Mouse (Mus musculus) testis, postnatal 14 days (tissue): ENCODE measurements around the gene Gls.

Source experiments
- DNase-seq: peaks from one replicate; pipeline ENCODE4 v3.0.0; 2021; ENCODE audit warnings: low spot score

Gene Gls

DNA sequence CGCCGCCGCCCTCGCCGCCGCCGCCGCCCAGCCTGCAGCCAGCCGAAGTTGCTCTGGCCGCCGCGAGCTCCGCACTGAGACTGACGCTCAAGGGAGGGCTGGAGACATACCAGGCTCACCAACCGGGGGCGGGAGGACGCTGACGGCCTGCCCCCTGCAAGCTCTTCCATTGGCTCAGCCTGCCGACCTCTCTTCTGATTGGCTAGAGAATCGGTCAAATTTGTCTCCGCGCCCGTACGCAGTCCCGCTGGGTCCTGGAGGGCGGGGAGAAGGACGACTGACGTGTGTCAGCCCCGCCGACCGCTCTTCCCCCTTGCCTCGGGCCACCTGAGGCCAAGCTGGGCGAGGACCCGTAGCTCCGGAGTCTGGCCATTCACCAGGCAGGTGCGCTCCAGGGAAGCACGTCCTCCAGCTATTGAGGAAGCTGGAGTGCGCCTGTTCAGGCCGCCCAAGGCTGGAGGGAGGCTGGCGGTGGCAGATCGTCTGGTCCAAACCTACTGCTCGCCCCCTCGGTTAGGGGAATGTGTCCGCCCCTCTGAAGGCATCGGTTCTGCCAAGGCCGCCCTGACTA is at the start of gene Gls:
TSS of gene Gls (minus strand) at position 90 of the 571 bp plus-strand sequence.
- DNase-seq: peak; percentile 99

DNA sequence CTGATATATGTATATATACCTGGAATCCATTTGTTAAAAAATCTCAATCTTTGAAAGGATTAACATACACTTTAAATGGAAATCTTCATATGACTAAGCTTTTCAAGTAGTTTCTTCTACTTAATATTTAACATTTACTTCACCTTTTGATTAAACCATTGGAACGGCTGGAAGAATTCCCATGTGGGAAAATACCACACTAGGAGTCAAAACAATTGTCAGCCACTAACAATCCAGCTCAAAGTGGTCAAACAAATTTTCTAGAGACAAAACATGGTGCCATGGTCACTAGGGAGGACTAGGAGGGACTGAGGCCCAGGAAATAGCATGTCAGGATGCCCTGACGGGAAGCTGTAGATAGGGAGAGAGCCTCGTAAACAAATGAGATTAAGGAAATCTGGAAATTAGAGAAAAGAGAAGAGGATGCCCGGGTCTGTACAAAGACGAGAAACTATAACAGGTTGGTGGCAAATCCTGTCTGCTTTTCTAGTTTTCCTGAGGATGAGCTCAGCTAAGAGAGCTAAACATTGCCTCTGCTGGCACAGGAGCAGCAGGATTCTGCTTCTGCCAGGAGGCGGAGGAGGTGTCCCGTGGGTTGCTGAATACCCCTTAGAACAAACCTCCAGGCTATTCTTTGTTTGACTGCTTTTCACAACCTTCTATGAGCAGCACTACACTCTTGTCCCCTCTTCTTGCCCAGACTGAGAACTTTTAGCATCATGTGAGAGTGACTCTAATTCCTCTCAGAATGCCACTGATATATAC is 47.0 kb upstream of the Gls start:
- no peak for DNase-seq

DNA sequence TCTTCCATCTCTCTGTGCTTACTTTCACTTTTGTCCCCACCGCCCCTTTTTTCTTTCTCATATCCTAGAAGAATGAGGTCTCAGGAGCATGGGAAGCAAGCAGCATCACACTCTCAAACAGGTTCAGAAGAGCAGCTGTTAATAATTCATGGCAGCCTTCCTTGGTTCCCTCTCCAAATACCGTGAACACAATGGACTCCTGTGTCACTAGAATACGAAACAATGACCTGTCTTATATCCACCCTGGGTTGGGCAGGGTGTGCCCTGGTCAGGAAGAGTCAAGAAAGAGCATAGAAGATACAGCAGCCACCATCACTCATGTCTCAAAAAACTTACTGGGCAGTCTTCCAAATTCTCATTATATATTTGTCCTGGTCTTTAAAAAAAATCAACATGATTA is 46.3 kb upstream of the Gls start:
- no peak for DNase-seq

DNA sequence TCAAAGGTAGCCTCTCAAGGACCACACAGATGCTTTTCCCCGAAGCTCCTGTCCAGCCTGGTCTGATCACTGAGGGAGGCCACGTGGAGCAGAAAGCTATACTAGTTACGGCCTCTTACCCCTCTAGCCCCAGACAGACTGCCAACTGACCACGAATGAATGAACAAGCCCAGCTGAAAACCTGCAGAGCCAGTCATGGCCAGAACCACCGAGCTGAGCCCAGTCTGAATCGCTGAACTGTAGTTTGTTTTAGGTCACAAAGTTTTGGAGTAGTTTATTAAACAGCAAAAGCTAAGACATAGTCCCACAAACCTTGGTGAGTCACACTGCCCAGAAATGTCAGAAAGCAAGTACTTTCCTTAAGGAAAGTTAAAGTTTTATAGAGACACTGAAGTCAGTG is 45.0 kb upstream of the Gls start:
- DNase-seq: no peak

- no peak for DNase-seq
Observed at GRCm38 (mm10) chr1:52274210-52274609, 41.2 kb upstream of the Gls start.

GRCm38 (mm10) chr1:52272018-52272678 is 39.1 kb upstream of the Gls start:
- no peak for DNase-seq

DNA sequence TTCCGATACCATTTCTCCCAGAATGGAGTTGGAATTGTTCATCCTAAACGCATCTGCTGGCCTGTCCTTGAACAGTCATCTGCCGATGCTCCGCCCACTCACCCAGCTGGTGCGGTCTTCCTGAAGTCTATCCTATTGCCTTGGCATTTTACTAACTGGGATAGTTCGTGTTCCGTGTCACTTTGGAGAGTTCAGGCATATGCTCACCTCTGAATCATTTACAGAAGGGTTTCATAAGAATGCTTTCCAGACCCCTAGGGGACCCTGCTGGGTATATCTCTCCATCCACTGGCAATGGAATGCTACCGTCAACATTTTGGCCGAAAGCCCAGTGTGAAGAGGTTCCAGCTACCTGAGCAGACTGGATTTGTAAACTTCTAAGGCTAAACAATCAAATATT is 37.3 kb upstream of the Gls start:
- DNase-seq: no peak

- no peak for DNase-seq
Observed at GRCm38 (mm10) chr1:52269596-52269995, 36.6 kb upstream of the Gls start.

GRCm38 (mm10) chr1:52268006-52268405 is 35.0 kb upstream of the Gls start:
- DNase-seq: no peak

- no peak for DNase-seq
Observed at GRCm38 (mm10) chr1:52267606-52268005, 34.6 kb upstream of the Gls start.

GRCm38 (mm10) chr1:52265886-52266516 is 33.0 kb upstream of the Gls start:
- DNase-seq: no peak

DNA sequence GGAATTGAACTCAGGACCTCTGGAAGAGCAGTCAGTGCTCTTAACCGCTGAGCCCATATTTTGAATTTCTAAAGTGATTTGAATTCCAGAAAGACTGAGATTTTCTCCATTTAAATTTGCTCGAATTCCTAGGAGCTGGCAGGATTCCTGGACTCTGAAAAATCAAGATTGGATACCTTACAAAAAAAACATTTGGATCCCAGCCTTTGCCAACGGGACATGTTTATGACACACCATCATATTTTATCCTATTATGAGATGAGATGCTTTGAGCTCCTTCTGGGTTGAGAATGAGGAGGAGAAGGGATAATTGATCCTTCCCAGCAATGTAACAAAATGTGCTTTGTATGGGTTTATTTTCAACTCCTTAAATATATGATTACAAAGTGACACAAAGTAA is 31.3 kb upstream of the Gls start:
- DNase-seq: no peak

GRCm38 (mm10) chr1:52260354-52261090 is 27.5 kb upstream of the Gls start:
- DNase-seq: no peak

DNA sequence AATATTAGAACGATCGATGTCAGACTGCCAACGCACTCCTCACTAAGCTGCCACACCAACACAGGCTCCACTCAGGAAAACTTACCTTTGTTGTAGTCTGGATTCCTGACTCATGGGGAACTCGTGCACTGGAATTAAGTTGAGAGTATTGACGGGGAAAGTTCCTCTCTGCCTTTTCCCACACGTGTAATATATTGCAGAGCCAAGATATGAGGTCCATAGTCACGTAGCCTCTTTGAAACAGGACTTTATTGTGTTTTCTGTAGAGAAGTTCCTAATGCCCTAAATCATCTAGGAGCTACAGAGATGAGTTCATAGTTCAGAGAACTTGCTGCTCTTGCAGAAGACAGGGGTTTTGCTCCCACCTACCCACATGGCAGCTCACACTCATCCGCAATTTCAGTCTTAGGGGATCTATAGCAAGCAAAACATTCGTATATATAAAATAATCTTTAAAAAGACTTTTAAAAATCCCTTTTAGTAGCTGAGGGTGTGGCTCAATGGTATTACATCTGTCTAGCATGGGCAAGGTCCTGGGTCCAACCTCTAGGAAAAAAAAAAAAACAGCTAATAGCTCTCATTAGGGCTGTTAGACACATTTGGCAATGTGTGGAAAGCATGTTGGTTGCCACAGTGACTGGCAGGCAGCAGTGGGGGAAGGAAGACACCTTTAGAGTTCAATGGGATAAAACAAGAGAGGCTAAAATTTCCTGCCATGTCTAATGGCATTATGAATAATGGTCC is 25.1 kb upstream of the Gls start:
- no peak for DNase-seq

- DNase-seq: no peak
Observed at GRCm38 (mm10) chr1:52256916-52257315, 23.9 kb upstream of the Gls start.

GRCm38 (mm10) chr1:52256194-52256593 is 23.2 kb upstream of the Gls start:
- no peak for DNase-seq

DNA sequence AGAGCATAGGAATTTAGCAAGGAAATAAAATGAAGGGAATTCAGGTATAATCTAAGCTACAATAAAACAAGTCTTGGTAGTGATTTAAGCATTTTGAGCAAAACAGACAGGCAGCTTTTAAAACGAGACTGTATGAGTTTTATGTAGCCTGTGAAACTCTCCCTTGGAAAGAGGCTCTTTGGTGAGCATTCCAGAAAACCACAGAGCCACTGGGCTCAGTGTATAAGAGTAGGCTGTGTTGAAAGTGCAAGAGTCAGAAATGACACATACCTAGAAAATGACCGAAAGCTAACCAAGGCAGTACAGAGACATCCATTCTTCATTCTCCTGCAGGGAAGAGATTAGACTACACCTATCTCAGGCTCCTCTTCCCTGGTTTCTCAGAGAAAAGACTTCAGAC is 21.4 kb upstream of the Gls start:
- no peak for DNase-seq

- no peak for DNase-seq
Observed at GRCm38 (mm10) chr1:52253386-52253785, 20.4 kb upstream of the Gls start.

- no peak for DNase-seq
Observed at GRCm38 (mm10) chr1:52252447-52252846, 19.4 kb upstream of the Gls start.

- no peak for DNase-seq
Observed at GRCm38 (mm10) chr1:52251038-52251735, 18.2 kb upstream of the Gls start.
